Mouse (Mus musculus) embryo, embryonic 11.5 days (tissue): ENCODE measurements around the gene Psd.
A peak's percentile ranks its signal among the peaks of the same experiment; 100 is the strongest.

Experiments used
- DNase-seq: peaks from one replicate; pipeline ENCODE4 v3.0.0-alpha.2; 2012; ENCODE audit warnings: low read depth, low spot score

The Psd gene

GRCm38 (mm10) chr19:46321101-46321943 lies 5.6 kb downstream of the Psd start:
- no peak for DNase-seq

GRCm38 (mm10) chr19:46320076-46320785 lies 6.7 kb downstream of the Psd start:
- DNase-seq = no peak

GRCm38 (mm10) chr19:46318586-46319378 lies 8.2 kb downstream of the Psd start:
- no peak for DNase-seq

GRCm38 (mm10) chr19:46318031-46318471 lies 8.9 kb downstream of the Psd start:
- no peak for DNase-seq

- no peak for DNase-seq
Observed at GRCm38 (mm10) chr19:46317546-46317885, 9.4 kb downstream of the Psd start.

GRCm38 (mm10) chr19:46316846-46317545 lies 10.0 kb downstream of the Psd start:
- DNase-seq = no peak

- DNase-seq = no peak
Observed at GRCm38 (mm10) chr19:46315752-46316610, 11.0 kb downstream of the Psd start.

- no peak for DNase-seq
Observed at GRCm38 (mm10) chr19:46314872-46315742, 11.8 kb downstream of the Psd start.

GRCm38 (mm10) chr19:46314151-46314601 lies 12.8 kb downstream of the Psd start:
- no peak for DNase-seq

- DNase-seq = no peak
Observed at GRCm38 (mm10) chr19:46313591-46313990, 13.4 kb downstream of the Psd start.

- DNase-seq = no peak
Observed at GRCm38 (mm10) chr19:46313116-46313515, 13.8 kb downstream of the Psd start.

- DNase-seq = no peak
Observed at GRCm38 (mm10) chr19:46312566-46312965, 14.4 kb downstream of the Psd start.

GRCm38 (mm10) chr19:46311341-46311740 lies 15.6 kb downstream of the Psd start:
- no peak for DNase-seq

- no peak for DNase-seq
Observed at GRCm38 (mm10) chr19:46310312-46310865, 16.6 kb downstream of the Psd start.

GRCm38 (mm10) chr19:46309651-46310305 lies 17.2 kb downstream of the Psd start:
- no peak for DNase-seq

- DNase-seq = peak; percentile 87
Observed at GRCm38 (mm10) chr19:46308706-46309435, 18.1 kb downstream of the Psd start.

GRCm38 (mm10) chr19:46308303-46308702 lies 18.7 kb downstream of the Psd start:
- DNase-seq = no peak

- DNase-seq = no peak
Observed at GRCm38 (mm10) chr19:46307781-46308180, 19.2 kb downstream of the Psd start.
